Mouse (Mus musculus) lung, postnatal 4 days (tissue): ENCODE results near the gene Pip4k2c.
"Not testable (repeated sequence)": the region's sequence is repeated elsewhere in the genome, so short reads cannot be mapped to it uniquely, and the experiment has no call there.

Experiments
- DNase-seq, 2 experiments: peaks; one replicate each; pipeline ENCODE4 v3.0.0; 2021

The Pip4k2c gene

GRCm38 (mm10) chr10:127208921-127209320 is 2.5 kb downstream of the Pip4k2c start:
- no peak for DNase-seq

- no peak for DNase-seq
These were observed 6.0 kb downstream of the Pip4k2c start for GRCm38 (mm10) chr10:127205373-127205772.

DNA sequence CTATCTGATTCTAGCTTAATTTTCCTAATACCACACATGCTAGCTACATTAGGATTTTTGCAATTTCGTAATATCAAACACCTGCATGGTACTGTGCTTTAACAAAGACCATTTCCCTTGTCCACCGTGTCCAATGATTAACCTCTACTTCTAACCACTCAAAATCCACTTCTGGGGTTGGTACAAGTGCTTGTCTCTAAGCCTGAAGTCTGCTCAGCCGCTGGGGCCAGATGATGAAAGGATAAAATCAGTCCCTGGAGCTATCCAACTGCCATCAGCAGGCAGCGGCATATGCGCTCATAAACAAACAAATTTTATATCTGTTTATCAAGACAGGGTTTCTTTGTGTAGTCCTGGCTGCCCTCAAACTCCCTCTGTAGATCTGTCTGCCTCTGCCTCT is 6.8 kb downstream of the Pip4k2c start:
- no peak for DNase-seq

DNA sequence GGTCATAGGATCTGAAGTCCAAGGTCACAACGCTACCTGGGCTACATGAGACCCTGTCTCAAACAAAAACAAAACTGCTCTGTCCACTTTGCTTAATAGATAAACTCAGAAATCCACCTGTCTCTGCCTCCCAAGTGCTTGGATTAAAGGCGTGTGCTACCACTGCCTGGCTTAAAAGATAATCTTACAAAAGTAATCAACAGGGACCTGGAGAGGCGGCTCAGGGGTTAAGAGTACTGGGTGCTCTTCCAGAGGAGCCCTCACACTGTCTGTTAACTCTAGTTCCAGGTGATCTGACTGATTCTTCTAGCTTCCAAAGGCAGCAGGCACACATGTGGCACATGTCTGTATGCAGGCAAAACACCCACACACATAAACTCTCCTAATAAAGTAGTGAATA is 8.3 kb downstream of the Pip4k2c start:
- DNase-seq = no peak

DNA sequence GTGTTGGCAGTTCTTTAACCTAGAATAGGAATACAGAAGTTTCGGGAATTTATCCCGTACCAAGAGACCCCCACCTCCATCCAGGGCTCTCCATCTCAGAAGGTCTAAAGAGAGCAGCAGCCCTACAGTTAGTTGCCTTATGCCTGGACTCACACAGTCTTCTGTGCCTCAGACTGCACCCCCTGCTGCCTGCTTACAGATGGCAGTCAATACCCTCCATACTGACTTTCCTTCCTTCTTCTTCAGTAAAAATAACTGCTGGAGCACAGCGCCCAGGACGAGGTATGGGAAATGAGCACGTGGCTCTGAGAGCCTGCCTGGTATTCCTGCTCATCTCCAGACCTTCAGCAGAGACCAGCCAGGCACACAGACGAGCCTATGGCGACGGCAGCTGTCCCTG is 11.1 kb downstream of the Pip4k2c start:
- no peak for DNase-seq

DNA sequence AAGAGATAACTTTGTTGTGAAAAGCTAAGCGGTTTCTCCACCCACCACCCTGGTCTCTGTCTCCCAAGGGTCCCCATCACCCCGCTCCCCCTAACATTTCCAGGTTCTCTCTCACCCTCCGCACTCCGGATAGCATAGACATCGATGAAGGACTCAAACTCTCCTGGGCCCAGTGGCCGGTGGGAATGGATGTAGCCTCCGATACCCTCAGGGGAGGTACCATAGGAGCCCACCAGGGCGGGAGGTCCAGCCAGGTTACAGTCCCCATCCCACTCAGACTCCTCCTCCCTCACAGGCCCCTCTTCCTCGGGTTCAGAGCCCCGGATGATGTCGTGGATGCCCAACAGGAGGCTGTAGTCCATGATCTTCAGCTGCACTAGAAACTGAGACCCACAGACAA is 11.9 kb downstream of the Pip4k2c start:
- no peak for DNase-seq

DNA sequence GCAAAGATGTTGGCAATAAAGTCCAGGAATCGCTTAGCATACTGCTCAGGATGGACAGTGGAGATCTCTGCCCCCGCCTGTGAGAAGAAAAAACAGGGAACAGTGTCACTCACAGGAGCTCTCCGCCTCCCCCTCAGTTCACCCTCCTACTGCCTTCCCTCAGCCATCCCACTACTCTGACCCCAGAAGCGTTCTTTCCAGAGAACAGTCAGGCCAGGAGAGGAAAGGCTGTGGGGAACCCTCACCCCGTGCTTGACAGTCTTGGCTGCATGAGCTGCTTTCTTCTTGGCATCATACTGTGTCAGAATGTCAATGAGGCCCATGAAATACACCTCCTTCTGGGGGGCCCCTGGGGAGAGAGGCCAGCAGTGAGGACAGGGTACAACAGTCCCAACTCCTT is 12.3 kb downstream of the Pip4k2c start:
- no peak for DNase-seq

GRCm38 (mm10) chr10:127198492-127198891 is 12.9 kb downstream of the Pip4k2c start:
- no peak for DNase-seq

- no peak for DNase-seq
These were observed 13.8 kb downstream of the Pip4k2c start for GRCm38 (mm10) chr10:127197505-127198110.

- no peak for DNase-seq
These were observed 14.3 kb downstream of the Pip4k2c start for GRCm38 (mm10) chr10:127197104-127197503.

- DNase-seq = peak; percentile 75 to 83
These were observed 15.0 kb downstream of the Pip4k2c start for GRCm38 (mm10) chr10:127196392-127196791.

- DNase-seq = peak; percentile 42 to 52
These were observed 15.9 kb downstream of the Pip4k2c start, which contains the start of gene Dtx3 for GRCm38 (mm10) chr10:127195328-127196129. Gene Dtx3 (minus strand): TSS chr10:127195728.

- peak; percentile 74 to 80 for DNase-seq
These were observed 16.7 kb downstream of the Pip4k2c start for GRCm38 (mm10) chr10:127194428-127195327.

DNA sequence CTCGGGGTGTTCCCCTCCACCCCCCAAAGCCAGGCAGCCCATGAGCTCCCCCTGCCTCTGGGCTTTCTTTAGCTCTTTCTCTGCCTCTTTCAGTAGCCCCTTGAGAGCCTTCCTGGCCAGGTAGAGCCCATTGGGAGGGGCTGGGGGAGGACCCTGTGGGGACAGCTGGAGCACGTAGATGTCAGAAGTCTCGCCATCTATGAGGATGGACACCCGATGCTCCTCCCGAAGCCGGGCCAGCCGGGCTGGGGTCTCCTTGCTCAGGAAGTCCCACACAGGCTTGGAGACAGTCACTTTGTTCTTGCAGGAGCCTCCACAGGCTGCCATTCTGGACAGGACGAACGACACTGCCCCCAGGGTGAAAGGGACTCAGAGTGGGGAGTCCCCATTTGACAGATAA is 18.4 kb downstream of the Pip4k2c start:
- no peak for DNase-seq

- not testable (repeated sequence) for DNase-seq
These were observed 19.4 kb downstream of the Pip4k2c start for GRCm38 (mm10) chr10:127192057-127192328.

DNA sequence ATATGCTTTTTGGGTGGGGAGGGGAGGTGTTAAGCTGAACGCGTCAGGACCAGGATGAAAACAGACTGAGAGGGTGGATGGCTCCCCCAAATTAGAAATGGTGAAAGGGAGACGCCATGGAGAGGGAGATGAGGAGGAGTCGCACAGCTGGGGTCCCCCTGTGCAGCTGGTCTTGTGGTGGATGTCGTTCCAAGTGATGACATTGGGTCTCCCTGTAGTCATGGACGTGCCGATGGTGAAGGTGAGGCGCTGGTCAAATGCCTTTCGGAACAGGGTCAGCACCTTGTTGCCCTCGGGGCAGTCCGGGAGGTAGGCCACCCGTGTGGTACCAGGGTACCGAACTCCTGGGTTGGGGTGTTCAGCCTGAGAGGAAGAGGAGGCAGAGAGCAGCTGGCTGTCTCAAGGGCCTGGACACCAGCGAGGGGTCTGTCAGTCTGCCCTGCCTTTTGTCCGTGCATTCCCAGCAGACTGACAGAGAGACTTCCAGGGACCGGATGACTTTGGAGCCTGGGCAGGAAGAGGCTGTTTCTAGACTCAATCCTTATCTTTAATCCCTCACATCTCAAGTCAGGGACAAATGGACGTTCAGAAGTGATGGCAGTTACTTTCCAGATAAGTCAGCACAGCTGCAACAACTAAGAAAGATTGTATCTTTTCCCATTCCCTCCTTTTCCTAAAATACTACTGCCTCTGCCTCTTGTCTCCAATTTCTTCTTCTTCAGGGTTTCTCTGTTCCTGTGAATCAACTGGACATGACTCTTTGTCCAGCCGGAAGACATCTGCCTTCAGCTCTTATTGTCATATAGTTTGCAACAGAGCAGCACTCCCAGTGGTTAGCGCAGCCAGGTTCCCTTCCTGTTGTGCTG is 20.0 kb downstream of the Pip4k2c start:
- no peak for DNase-seq

DNA sequence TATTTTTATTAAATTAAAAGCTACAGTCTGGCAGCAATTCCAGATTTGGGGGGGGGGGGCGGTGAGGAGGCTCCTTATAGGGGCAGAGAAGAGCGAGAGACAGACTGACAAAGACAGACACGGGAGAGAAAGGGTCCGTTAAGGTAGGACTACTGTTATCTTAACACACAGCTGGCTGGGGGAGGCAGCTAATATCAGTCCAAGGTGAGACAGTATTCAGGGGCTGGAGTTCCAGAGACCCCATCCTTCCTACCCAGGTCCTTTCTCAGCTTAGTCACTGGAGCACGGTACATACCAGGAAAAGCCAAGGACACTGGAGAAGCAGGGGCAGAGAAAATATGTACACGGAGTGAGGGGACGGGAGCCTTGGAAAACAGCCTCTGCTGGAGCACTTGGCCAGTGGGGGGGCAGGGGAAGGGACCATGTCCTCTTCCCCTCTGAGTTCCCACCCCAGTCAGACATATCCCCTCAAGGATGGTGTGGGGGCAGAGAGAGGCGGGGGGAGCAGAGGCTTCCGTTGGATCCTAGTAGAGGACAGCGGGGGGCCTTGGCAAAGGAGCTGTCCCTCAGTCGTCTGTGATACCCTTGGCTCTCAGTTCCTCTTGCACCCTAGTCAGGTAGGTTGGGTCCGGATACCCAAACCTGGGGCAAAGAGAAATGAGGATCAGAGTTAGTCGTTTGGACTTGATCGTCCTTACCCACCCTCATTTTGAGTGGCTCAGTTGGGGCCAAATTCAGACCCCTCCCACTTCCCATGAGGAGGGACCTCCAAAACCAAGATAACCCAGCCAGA is 20.8 kb downstream of the Pip4k2c start:
- DNase-seq = no peak

DNA sequence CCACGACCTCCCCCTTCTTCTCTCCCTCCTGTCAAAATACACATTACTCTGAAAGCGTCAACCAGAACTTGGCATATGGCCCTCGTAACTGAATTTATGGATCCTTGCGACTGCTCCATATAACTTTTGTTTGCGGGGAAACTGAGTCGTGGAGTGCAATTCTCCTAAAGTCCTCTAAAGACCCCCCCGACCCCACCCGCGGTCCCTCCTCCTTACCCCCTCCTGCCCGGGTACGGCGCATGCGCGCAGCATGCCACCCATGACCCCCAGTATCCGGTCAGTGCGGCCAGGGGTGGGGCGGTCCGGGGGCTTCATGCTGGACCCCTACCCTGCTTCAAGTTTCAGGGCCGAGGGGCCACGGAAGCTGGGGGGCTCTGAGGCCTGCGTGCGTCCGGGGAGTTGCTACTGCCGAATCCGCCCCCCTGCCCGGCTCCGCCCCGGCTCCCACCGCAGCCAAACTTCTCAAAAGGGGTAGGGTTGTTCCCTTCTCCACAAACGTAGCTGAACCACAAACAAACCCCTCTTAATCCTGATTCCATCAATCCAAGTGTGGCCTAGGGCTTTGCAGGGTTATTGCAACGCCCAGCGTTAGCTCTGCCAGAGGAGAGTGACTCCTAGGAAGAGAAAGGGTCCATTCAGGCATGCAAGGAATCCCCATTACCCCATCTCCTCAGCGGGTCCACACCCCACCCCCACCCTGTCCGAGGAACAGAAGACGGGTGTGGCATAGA is 21.6 kb downstream of the Pip4k2c start, which contains the start of gene Arhgef25:
Gene Arhgef25 (minus strand): TSS at position 433 of the 731 bp plus-strand sequence.
- DNase-seq = peak; percentile 69 to 85

- DNase-seq = peak; percentile 59 to 74
These were observed 22.2 kb downstream of the Pip4k2c start for GRCm38 (mm10) chr10:127189116-127189650.

DNA sequence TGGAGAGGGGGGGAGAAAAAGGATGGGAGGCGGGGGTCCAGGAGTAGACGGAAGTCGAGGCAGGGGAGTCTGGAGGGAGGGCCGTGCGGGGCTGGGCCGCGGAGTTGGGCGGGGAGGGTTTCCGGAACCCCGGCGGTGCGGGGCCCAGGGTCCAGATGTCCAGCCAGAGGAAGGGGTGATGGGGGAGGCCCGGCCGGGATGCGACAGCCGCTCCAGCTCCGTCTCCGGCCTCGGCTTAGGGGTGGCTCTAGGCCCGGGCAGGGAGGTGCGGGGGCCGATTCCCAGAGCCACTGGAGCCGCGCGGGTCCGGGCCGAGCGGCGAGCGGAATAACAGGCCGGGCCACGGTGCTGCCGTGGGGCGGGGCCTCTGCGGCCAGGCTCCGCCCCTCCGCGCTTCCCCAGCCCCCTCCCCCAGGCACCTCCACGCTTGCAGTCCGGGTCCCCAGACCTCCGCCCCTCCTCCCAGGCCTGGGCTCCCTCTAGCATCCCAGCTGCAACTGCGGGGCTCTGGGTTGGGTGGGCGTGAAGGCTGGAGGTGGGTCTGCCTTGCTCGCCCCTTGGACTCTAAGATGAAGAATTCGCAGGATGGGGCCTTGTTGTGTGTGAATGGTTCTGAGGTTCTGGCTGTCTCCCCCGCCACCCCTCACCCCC is 22.8 kb downstream of the Pip4k2c start:
- peak; percentile 68 to 77 for DNase-seq
